Mouse (Mus musculus): ENCODE results near the gene Snapc2. TPM values are rescaled to one million over a fixed set of nuclear protein-coding genes. Genes with fewer than 3 reads are reported as not detected.

The Snapc2 gene
- total RNA-seq, 1 experiment from 2014 or later, result 21.0 TPM

DNA sequence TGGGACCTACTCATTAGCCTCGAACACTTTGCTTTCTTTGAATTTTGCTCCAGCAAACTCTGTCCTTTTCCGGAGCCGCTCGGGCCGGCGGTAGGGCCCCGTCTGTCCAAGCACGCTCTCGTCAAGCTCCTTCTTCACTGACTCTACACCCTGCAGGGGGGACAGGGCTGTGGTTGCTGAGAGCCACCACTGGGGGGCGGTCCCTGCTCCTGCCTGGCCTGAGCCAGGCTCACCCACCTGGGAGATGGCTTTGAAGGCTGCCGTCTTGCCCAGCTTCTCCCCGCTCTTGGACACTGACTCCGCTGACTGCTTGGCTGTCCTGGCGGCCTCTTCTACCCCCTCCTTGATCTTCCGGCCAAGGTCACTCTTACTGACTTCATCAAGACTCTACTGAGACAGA is 14.7 kb downstream of the Snapc2 start:
- DNase-seq, result peak; percentile 65

DNA sequence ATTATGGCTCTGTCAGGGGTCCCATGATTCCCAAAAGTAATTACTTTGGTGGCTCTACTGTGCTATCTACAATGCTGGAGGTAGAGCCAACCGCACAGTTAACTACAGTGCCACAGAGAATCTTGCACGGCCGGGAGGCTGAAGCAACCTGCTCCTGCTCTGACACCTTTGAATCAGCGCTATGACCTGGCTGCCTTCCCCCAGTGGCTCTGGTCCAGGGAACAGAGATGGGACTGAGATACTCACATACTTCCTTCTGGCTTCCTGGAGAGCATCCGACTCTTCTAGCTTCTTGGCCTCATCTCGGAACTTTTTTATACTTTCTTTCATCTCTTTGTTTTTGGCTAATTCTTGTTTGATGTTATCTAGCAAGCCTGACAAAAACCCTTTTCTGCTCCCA is 16.7 kb downstream of the Snapc2 start:
- no peak for DNase-seq

DNA sequence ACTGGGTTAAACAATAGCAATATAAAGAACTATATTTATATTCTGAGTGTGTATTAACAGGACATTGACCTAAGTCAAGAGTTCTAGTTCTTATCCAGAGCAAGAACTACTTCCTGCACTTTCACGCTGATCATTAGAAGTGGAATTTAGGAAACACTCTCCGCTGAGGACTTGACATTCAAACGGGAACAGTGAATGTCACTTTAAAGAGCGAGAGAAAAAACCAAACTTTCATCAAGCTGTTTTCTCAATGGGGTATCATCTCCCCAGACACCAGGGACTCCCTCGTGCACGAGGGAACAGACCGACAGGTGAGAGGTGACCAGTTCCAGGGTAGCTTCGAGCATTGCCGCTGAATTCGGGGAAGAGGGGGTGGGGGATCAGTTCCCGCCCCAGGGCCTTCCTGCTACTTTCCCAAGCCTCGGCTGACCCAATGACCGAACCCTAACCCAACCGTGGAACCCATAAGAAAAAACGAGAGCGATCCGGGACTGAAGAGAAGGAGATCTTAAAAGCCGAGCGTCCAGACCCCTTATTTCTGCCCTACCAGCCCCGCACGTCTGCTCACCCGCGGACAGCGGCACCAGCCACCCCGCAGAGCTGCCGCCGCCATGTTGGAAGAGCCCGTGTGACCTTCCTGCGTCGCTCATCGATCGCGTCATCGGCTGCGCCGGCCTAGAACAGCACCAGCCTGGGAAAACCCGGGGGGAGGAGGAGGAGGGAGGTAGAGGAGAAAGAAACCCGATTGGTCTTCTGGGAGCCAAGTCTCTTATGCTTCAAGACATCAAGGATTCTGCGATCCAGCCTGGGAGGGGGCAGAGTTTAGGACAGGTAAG is 22.6 kb downstream of the Snapc2 start, which contains the start of gene Timm44:
Gene Timm44 (minus strand): TSS at position 639 of the 836 bp plus-strand sequence.
- DNase-seq, result peak; percentile 98

DNA sequence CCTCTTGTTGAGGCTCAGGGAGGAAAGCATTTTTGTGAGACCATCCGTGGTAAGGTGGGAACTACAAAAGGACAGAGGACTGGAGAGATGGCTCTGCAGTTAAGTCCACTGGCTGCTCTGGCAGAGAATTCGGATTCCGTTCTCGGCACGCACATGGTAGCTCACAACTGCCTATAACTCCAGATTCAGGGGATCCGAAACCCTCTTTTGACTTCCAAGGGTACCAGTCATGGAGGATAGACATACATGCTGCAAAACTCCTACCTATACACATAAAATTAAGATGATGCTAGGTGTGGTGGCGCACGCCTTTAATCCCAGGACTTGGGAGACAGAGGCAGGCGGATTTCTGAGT is 23.2 kb downstream of the Snapc2 start:
- DNase-seq, result no peak

DNA sequence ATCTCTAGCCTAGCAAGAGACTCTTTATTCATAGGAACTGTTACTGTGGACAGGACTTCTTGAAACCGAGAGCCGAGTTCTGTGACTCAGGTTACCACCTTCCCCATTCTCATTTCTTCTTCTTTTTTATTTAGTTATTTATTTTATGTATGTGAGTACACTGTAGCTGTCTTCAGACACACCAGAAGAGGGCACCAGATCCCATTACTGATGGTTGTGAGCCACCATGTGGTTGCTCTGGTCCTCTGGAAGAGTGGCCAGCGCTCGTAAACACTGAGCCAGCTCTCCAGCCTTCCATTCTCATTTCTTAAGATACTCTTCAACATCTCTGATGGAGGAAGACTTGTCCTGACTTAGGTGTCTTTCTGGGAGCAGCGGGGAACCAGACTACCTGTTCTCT is 39.9 kb downstream of the Snapc2 start:
- DNase-seq, result no peak

DNA sequence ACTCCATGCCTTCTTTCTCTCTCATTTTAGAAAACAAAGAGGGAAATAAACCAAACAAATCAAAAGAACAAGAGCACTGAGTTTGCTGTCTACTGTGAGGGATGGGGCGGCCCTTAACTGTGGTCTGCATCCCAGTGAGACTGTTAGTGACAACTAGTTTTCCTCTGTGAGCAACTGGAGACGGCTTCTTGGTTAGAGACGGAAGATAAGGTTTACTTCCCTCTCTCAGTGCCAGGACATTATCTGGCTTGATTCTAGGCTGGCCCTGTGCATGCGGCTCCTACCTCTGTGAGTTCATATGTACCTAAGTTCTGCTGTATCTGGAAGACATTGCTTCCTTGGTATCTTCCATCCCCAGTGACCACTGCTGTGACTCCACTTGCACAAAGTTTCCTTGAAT is 44.9 kb downstream of the Snapc2 start:
- no peak for DNase-seq

DNA sequence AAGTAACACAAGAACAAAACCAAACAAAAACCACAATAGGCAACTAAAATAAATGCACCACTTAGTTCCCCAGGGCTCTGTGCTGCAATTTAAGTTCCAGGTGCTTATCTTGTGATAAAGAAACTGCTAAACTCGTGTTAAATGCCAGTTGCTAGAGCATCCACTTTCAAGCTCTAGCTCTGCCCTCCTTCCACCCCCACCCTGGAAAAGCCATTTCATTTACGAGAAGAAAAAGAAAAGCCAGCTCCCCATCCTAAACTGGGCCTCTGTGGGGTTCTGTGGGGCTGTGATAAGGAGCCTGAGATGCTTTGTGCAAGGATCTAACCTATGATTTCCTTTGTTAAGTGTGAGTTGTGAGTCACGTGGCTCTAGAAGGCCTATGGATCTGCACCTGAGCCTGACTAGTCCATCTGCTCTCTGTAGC is 51.3 kb downstream of the Snapc2 start:
- DNase-seq, result no peak

Other genes with a start within 250 kb of the Snapc2 start
- gene Cd209f, start 147.2 kb upstream of the Snapc2 start, total RNA-seq (2021), result 0.34 and 2.1 TPM in 2 replicates
- gene Cd209g, start 119.0 kb upstream of the Snapc2 start, total RNA-seq (2021), result 0.30 TPM in 1 of 2 replicates, not detected in the other
- 29.6 and 34.9 TPM in 2 replicates for gene Evi5l, start 86.5 kb upstream of the Snapc2 start, total RNA-seq (2021)
- 3.7 and 4.7 TPM in 2 replicates for gene Prr36, start 35.6 kb upstream of the Snapc2 start, total RNA-seq (2021)
- gene Lrrc8e, start 26.3 kb upstream of the Snapc2 start, total RNA-seq (2021), result 12.7 and 16.6 TPM in 2 replicates
- 75.9 and 86.0 TPM in 2 replicates for gene Map2k7, start 14.3 kb upstream of the Snapc2 start, total RNA-seq (2021)
- not detected in 2 replicates for gene Gm49320, start 14.2 kb upstream of the Snapc2 start, total RNA-seq (2021)
- gene Tgfbr3l, start 4.9 kb upstream of the Snapc2 start, total RNA-seq (2021), result 12.2 and 12.4 TPM in 2 replicates
- 7.9 and 11.3 TPM in 2 replicates for gene Ctxn1, start 6.2 kb downstream of the Snapc2 start, total RNA-seq (2021)
- 142 and 154 TPM in 2 replicates for gene Timm44, start 22.8 kb downstream of the Snapc2 start, total RNA-seq (2021)
- gene Ccl25, start 72.1 kb downstream of the Snapc2 start, total RNA-seq (2021), result 16.1 and 18.2 TPM in 2 replicates
- 93.4 and 102 TPM in 2 replicates for gene Elavl1, start 72.3 kb downstream of the Snapc2 start, total RNA-seq (2021)
- gene Cers4, start 239.9 kb downstream of the Snapc2 start, total RNA-seq (2021), result 16.4 and 20.5 TPM in 2 replicates